Mouse (Mus musculus): ENCODE measurements around the gene Scarb2. TPM values are rescaled to one million over a fixed set of nuclear protein-coding genes. Genes with fewer than 3 reads are reported as not detected.

The Scarb2 gene
- total and polyA plus RNA-seq, 3 experiments: 6.5 to 50.0 (median 31.8) TPM

DNA sequence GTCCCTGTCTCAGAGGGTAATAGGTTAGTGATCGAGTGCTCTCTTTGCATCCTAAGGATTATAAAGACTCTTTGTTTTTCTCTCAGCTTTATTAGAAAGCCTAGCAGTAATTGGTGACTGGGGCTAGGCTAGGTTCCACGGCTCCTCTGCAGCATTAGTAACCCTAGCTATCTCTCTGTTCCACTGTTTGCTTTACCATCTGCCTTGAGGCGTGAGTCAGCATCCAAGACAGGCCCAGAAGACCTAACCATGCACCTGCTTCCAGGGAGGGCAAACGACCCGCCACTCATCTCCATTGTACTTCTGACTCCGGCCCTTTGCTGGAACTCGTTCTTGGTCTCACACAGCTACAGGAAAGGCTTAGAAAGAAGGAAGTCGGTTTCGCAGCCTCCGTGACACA lies 112.8 kb downstream of the Scarb2 start:
- DNase-seq (ENCODE audit: low spot score): peak; percentile 49
- H3K4me3 ChIP-seq (ENCODE audit: low read depth, low read length): no peak overlapping the region; the same call in 1 of the 2 replicates
- no peak for TF ChIP-seq GATA2 (IDR thresholded peaks at IDR 0.05; ENCODE audit: borderline replicate concordance, low read depth, low read length)
- 0 out of 2 replicates have a peak, but pooled peaks have one; percentile 34 for TF ChIP-seq TAL1 (conservative IDR thresholded peaks at IDR 0.05; ENCODE audit: low read depth, low read length)
- H3K9me3 ChIP-seq (replicated peaks): peaks cover 8% of the 10 kb centered on the region; the same call in 1 of the 2 replicates
- peaks cover 65% of the 10 kb centered on the region for H3K4me1 ChIP-seq (ENCODE audit: insufficient read depth, low read depth, low read length)
- peak; percentile 37 for ATAC-seq (ENCODE audit: extremely low read depth, insufficient number of reproducible peaks, low FRiP score, poor library complexity, severe bottlenecking)
- H3K36me3 ChIP-seq (replicated peaks): no peaks in the 10 kb centered on the region
- peaks cover 4% of the 10 kb centered on the region for H3K27me3 ChIP-seq (ENCODE audit: insufficient read depth, low read length)

- Histone ChIP-seq H3K9me3 (replicated peaks) (peaks cover 8% of the 10 kb centered on the region; the same call in 1 of the 2 replicates), H3K4me1 (ENCODE audit: insufficient read depth, low read depth, low read length) (peaks cover 56% of the 10 kb centered on the region), H3K27me3 (ENCODE audit: insufficient read depth, low read length) (peaks cover 5% of the 10 kb centered on the region), H3K4me3 (ENCODE audit: low read depth, low read length) (no peak overlapping the region), H3K36me3 (replicated peaks) (no peaks in the 10 kb centered on the region)
- DNase-seq (ENCODE audit: low spot score) (no peak), ATAC-seq (ENCODE audit: extremely low read depth, insufficient number of reproducible peaks, low FRiP score, poor library complexity, severe bottlenecking) (no peak)
- TF ChIP-seq TAL1 (conservative IDR thresholded peaks at IDR 0.05; ENCODE audit: low read depth, low read length) (no peak), CTCF (IDR thresholded peaks at IDR 0.05; ENCODE audit: low read depth, low read length) (no peak), POLR2AphosphoS5 (IDR thresholded peaks at IDR 0.05; ENCODE audit: insufficient replicate concordance, low read depth, low read length) (no peak), GATA2 (IDR thresholded peaks at IDR 0.05; ENCODE audit: borderline replicate concordance, low read depth, low read length) (no peak), GATA1 (IDR thresholded peaks at IDR 0.05; ENCODE audit: borderline replicate concordance, low read length) (no peak)
Measured at GRCm38 (mm10) chr5:92392542-92392941, 114.1 kb downstream of the Scarb2 start.

Other genes starting within 250 kb of the Scarb2 start
- gene Naaa, start 228.7 kb downstream of the Scarb2 start, total RNA-seq (2014; fragmentation: Nextera tagmentation): 13.1 and 22.4 TPM in 2 replicates
- gene Naaa, start 228.7 kb downstream of the Scarb2 start, total RNA-seq (2017): 15.1 and 17.5 TPM in 2 replicates
- 6.9 and 7.8 TPM in 2 replicates for gene Naaa, start 228.7 kb downstream of the Scarb2 start, polyA plus RNA-seq (2012)
- 76.9 and 85.3 TPM in 2 replicates for gene Sdad1, start 196.4 kb downstream of the Scarb2 start, total RNA-seq (2014; fragmentation: Nextera tagmentation)
- 66.0 and 76.9 TPM in 2 replicates for gene Sdad1, start 196.4 kb downstream of the Scarb2 start, total RNA-seq (2017)
- 62.6 and 83.4 TPM in 2 replicates for gene Sdad1, start 196.4 kb downstream of the Scarb2 start, polyA plus RNA-seq (2012)
- not detected in 2 replicates for gene Cxcl9, start 178.8 kb downstream of the Scarb2 start, total RNA-seq (2014; fragmentation: Nextera tagmentation)
- gene Cxcl9, start 178.8 kb downstream of the Scarb2 start, total RNA-seq (2017): 0.06 TPM in 1 of 2 replicates, not detected in the other
- not detected in 2 replicates for gene Cxcl9, start 178.8 kb downstream of the Scarb2 start, polyA plus RNA-seq (2012)
- not detected in 2 replicates for gene Art3, start 175.0 kb downstream of the Scarb2 start, total RNA-seq (2014; fragmentation: Nextera tagmentation)
- 0.22 TPM in 1 of 2 replicates, not detected in the other for gene Art3, start 175.0 kb downstream of the Scarb2 start, total RNA-seq (2017)
- gene Art3, start 175.0 kb downstream of the Scarb2 start, polyA plus RNA-seq (2012): not detected in 2 replicates
- gene Cxcl10, start 157.9 kb downstream of the Scarb2 start, total RNA-seq (2014; fragmentation: Nextera tagmentation): not detected in 2 replicates
- 0.05 and 0.35 TPM in 2 replicates for gene Cxcl10, start 157.9 kb downstream of the Scarb2 start, total RNA-seq (2017)
- gene Cxcl10, start 157.9 kb downstream of the Scarb2 start, polyA plus RNA-seq (2012): not detected in 2 replicates
- 97.6 and 119 TPM in 2 replicates for gene Nup54, start 71.6 kb downstream of the Scarb2 start, total RNA-seq (2014; fragmentation: Nextera tagmentation)
- gene Nup54, start 71.6 kb downstream of the Scarb2 start, total RNA-seq (2017): 90.7 and 101 TPM in 2 replicates
- gene Nup54, start 71.6 kb downstream of the Scarb2 start, polyA plus RNA-seq (2012): 19.8 and 34.0 TPM in 2 replicates
- not detected in 2 replicates for gene Fam47e, start 48.2 kb upstream of the Scarb2 start, total RNA-seq (2014; fragmentation: Nextera tagmentation)
- 0.22 TPM in 1 of 2 replicates, not detected in the other for gene Fam47e, start 48.2 kb upstream of the Scarb2 start, total RNA-seq (2017)
- not detected in 2 replicates for gene Fam47e, start 48.2 kb upstream of the Scarb2 start, polyA plus RNA-seq (2012)
- gene Stbd1, start 96.2 kb upstream of the Scarb2 start, total RNA-seq (2014; fragmentation: Nextera tagmentation): not detected in 2 replicates
- 0.11 TPM in 1 of 2 replicates, not detected in the other for gene Stbd1, start 96.2 kb upstream of the Scarb2 start, total RNA-seq (2017)
- not detected in 2 replicates for gene Stbd1, start 96.2 kb upstream of the Scarb2 start, polyA plus RNA-seq (2012)
- gene Ccdc158, start 168.4 kb upstream of the Scarb2 start, total RNA-seq (2014; fragmentation: Nextera tagmentation): not detected in 2 replicates
- 0.05 and 0.23 TPM in 2 replicates for gene Ccdc158, start 168.4 kb upstream of the Scarb2 start, total RNA-seq (2017)
- gene Ccdc158, start 168.4 kb upstream of the Scarb2 start, polyA plus RNA-seq (2012): not detected in 2 replicates
- not detected in 2 replicates for gene Shroom3, start 176.6 kb upstream of the Scarb2 start, total RNA-seq (2014; fragmentation: Nextera tagmentation)
- gene Shroom3, start 176.6 kb upstream of the Scarb2 start, total RNA-seq (2017): 0.60 and 0.93 TPM in 2 replicates
- gene Shroom3, start 176.6 kb upstream of the Scarb2 start, polyA plus RNA-seq (2012): not detected in 2 replicates

Data from G1E (cell line).